In genomic region chr5:36033531-36034426, GRCm38 (mm10) we compare ENCODE assay signal across 10 mouse cellular contexts.
DNase-seq lines count a peak whose midpoint lies in the region; ATAC-seq and TF ChIP-seq lines count a peak whose summit lies in the region.
"Had no signal": no experiment of that assay in that cellular context is flagged by ENCODE, and none has a peak within 500 bp of the region (broad histone marks: within the 10 kb centered on the region; RNA-seq: fewer than 3 reads in every experiment).

No protein-coding gene starts in this region.

- TF ChIP-seq POLR2A in embryonic fibroblast, embryonic 13.5 days (IDR thresholded peaks at IDR 0.05; ENCODE audit: low read depth, low read length), result no peak

- peaks cover 2% of the 10 kb centered on the region; the same call in 1 of the 2 replicates for H3K27me3 ChIP-seq in heart, embryonic 11.5 days (ENCODE audit: control insufficient read depth, insufficient read depth, low read length)
- H3K27me3 ChIP-seq in hindbrain, embryonic 16.5 days (replicated peaks; ENCODE audit: control insufficient read depth, insufficient read depth, low read length), result no peaks in the 10 kb centered on the region; the same call in 1 of the 2 replicates
- H3K27me3 ChIP-seq in limb, embryonic 11.5 days (ENCODE audit: control insufficient read depth, insufficient read depth, low read length), result no peaks in the 10 kb centered on the region
- H3K27me3 ChIP-seq: embryonic facial prominence, embryonic 15.5 days had no signal

- DNase-seq in heart, adult 18-20 months, result peak; percentile 42 to 69
- peak; percentile 31 for DNase-seq in T-cell, adult 2 months (ENCODE audit: low spot score)
- peak; percentile 73 for DNase-seq in limb, embryonic 11.5 days (ENCODE audit: low spot score)
- DNase-seq in neural tube, embryonic 10.5 days (ENCODE audit: extremely low spot score, low spot score), result peak; percentile 72
- peak; percentile 76 for DNase-seq in thymus, postnatal 0 days (ENCODE audit: low spot score)

- H3K4me1 ChIP-seq in heart, embryonic 11.5 days (ENCODE audit: control insufficient read depth, insufficient read depth, low read length), result no peaks in the 10 kb centered on the region
- H3K4me1 ChIP-seq in embryonic fibroblast, embryonic 13.5 days (ENCODE audit: control insufficient read depth, insufficient read depth, low read length), result no peaks in the 10 kb centered on the region
- H3K4me1 ChIP-seq in hindbrain, embryonic 16.5 days (ENCODE audit: control insufficient read depth, insufficient read depth, low read depth, low read length), result no peaks in the 10 kb centered on the region
- no peaks in the 10 kb centered on the region for H3K4me1 ChIP-seq in limb, embryonic 11.5 days (ENCODE audit: control insufficient read depth, insufficient read depth, low read length)
- H3K4me1 ChIP-seq: embryonic facial prominence, embryonic 15.5 days had no signal

- ATAC-seq in heart, embryonic 11.5 days (replicated peaks; ENCODE audit: insufficient number of reproducible peaks, low FRiP score, low TSS enrichment), result no peak
- ATAC-seq in hindbrain, embryonic 16.5 days, result peak; percentile 72
- ATAC-seq in limb, embryonic 11.5 days (ENCODE audit: insufficient number of reproducible peaks, low FRiP score, low TSS enrichment, low read depth), result no peak

- TF ChIP-seq CTCF in embryonic fibroblast, embryonic 13.5 days (IDR thresholded peaks at IDR 0.05; ENCODE audit: borderline replicate concordance, insufficient read depth, low read length), result peak; percentile 34; the same call in 1 of the 2 replicates

- 38% methylated on average over 8 of the region's 8 CpGs for WGBS in heart, embryonic 11.5 days (ENCODE audit: insufficient replicate concordance)
- 41% methylated on average over 8 of the region's 8 CpGs for whole genome bisulfite sequencing in hindbrain, embryonic 16.5 days
- 50% methylated on average over 8 of the region's 8 CpGs for WGBS in limb, embryonic 11.5 days

- H3K9ac ChIP-seq in heart, embryonic 11.5 days (ENCODE audit: low read depth, low read length), result no peak overlapping the region
- H3K9ac ChIP-seq in hindbrain, embryonic 16.5 days (ENCODE audit: low read depth, low read length), result no peak overlapping the region
- no peak overlapping the region for H3K9ac ChIP-seq in limb, embryonic 11.5 days (ENCODE audit: low read length)
- H3K9ac ChIP-seq: embryonic facial prominence, embryonic 15.5 days had no signal

- no peaks in the 10 kb centered on the region for H3K9me3 ChIP-seq in heart, embryonic 11.5 days (replicated peaks; ENCODE audit: control insufficient read depth, low read length)
- no peaks in the 10 kb centered on the region for H3K9me3 ChIP-seq in hindbrain, embryonic 16.5 days (ENCODE audit: control insufficient read depth, low read length)
- H3K9me3 ChIP-seq in limb, embryonic 11.5 days (ENCODE audit: control insufficient read depth, low read length), result no peaks in the 10 kb centered on the region
- H3K9me3 ChIP-seq: embryonic facial prominence, embryonic 15.5 days had no signal

- H3K36me3 ChIP-seq in heart, embryonic 11.5 days (ENCODE audit: control insufficient read depth, insufficient read depth, low read length), result no peaks in the 10 kb centered on the region
- peaks cover 6% of the 10 kb centered on the region; the same call in 1 of the 2 replicates for H3K36me3 ChIP-seq in hindbrain, embryonic 16.5 days (ENCODE audit: control insufficient read depth, insufficient read depth, low read length)
- no peaks in the 10 kb centered on the region for H3K36me3 ChIP-seq in limb, embryonic 11.5 days (ENCODE audit: control insufficient read depth, insufficient read depth, low read length)
- H3K36me3 ChIP-seq: embryonic facial prominence, embryonic 15.5 days had no signal

- no peak overlapping the region for H3K27ac ChIP-seq in heart, embryonic 11.5 days (ENCODE audit: low read depth, low read length)
- no peak overlapping the region for H3K27ac ChIP-seq in embryonic fibroblast, embryonic 13.5 days (ENCODE audit: insufficient read depth, low read length)
- no peak overlapping the region for H3K27ac ChIP-seq in hindbrain, embryonic 16.5 days (ENCODE audit: low read depth, low read length)
- no peak overlapping the region for H3K27ac ChIP-seq in limb, embryonic 11.5 days (replicated peaks; ENCODE audit: low read depth, low read length)
- H3K27ac ChIP-seq: embryonic facial prominence, embryonic 15.5 days had no signal

- H3K4me3 ChIP-seq in heart, embryonic 11.5 days (ENCODE audit: low read depth, low read length), result no peak overlapping the region
- no peak overlapping the region for H3K4me3 ChIP-seq in embryonic fibroblast, embryonic 13.5 days (ENCODE audit: insufficient read depth, low read length)
- H3K4me3 ChIP-seq in hindbrain, embryonic 16.5 days (ENCODE audit: low read length), result no peak overlapping the region
- no peak overlapping the region for H3K4me3 ChIP-seq in limb, embryonic 11.5 days (ENCODE audit: low read depth, low read length)
- H3K4me3 ChIP-seq: embryonic facial prominence, embryonic 15.5 days; myocyte had no signal

- H3K4me2 ChIP-seq in heart, embryonic 11.5 days, result no peak overlapping the region
- H3K4me2 ChIP-seq in hindbrain, embryonic 16.5 days (ENCODE audit: low read length), result no peak overlapping the region
- no peak overlapping the region for H3K4me2 ChIP-seq in limb, embryonic 11.5 days (ENCODE audit: low read depth, severe bottlenecking)
- H3K4me2 ChIP-seq: embryonic facial prominence, embryonic 15.5 days had no signal
